Mouse (Mus musculus): ENCODE results near the gene Smg6. TPM values are rescaled to one million over a fixed set of nuclear protein-coding genes. Genes with fewer than 3 reads are reported as not detected.

Gene Smg6
- polyA plus RNA-seq, 1 experiment, result 25.3 TPM

GRCm38 (mm10) chr11:75164051-75164450 lies 238.4 kb downstream of the Smg6 start:
- Histone ChIP-seq H3K36me3 (ENCODE audit: control insufficient read depth, insufficient read depth, low read length, poor library complexity, severe bottlenecking) (no peaks in the 10 kb centered on the region), H3K9me3 (replicated peaks; ENCODE audit: control insufficient read depth, insufficient read depth, low read length, poor library complexity, severe bottlenecking) (no peaks in the 10 kb centered on the region), H3K4me3 (ENCODE audit: low read depth, low read length) (no peak overlapping the region), H3K27me3 (ENCODE audit: control insufficient read depth, insufficient read depth, low read length, poor library complexity, severe bottlenecking) (peaks cover 27% of the 10 kb centered on the region), H3K27ac (ENCODE audit: insufficient read depth, low read length) (no peak overlapping the region), H3K9ac (ENCODE audit: low read depth, poor library complexity, severe bottlenecking) (no peak overlapping the region), H3K4me1 (ENCODE audit: control insufficient read depth, insufficient read depth, low read length) (no peaks in the 10 kb centered on the region)
- TF ChIP-seq EP300 (IDR thresholded peaks at IDR 0.05; ENCODE audit: insufficient read depth, low read depth, low read length) (no peak), CTCF (IDR thresholded peaks at IDR 0.05; ENCODE audit: low read depth, low read length) (no peak), POLR2A (IDR thresholded peaks at IDR 0.05; ENCODE audit: insufficient read depth, low read length) (no peak)

DNA sequence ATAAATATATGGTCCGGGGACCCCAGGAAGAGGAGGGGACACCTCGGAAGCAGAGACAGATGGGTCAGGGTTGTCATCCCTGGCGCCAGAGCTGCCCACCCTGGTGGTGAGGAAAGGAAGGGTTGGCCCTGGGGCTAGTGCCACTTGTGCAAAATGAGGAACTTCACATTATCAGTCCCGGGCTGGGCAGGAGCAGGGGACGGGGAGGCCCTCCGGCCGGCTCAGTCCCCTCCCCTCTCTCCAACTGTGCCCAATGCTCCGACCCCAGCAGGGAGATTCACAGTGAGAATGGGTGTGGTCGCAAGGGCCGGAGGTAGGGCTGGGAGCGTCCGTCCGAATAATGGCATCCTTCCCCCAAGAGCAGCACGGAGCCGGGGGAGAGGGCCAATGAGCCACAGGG lies 239.1 kb downstream of the Smg6 start:
- Histone ChIP-seq H3K9ac (ENCODE audit: low read depth, poor library complexity, severe bottlenecking) (no peak overlapping the region), H3K27ac (ENCODE audit: insufficient read depth, low read length) (no peak overlapping the region), H3K36me3 (ENCODE audit: control insufficient read depth, insufficient read depth, low read length, poor library complexity, severe bottlenecking) (no peaks in the 10 kb centered on the region), H3K4me3 (ENCODE audit: low read depth, low read length) (peak overlapping the region; percentile 7; the same call in 1 of the 2 replicates), H3K27me3 (ENCODE audit: control insufficient read depth, insufficient read depth, low read length, poor library complexity, severe bottlenecking) (peaks cover 27% of the 10 kb centered on the region), H3K4me1 (ENCODE audit: control insufficient read depth, insufficient read depth, low read length) (no peaks in the 10 kb centered on the region), H3K9me3 (replicated peaks; ENCODE audit: control insufficient read depth, insufficient read depth, low read length, poor library complexity, severe bottlenecking) (no peaks in the 10 kb centered on the region)
- TF ChIP-seq CTCF (IDR thresholded peaks at IDR 0.05; ENCODE audit: low read depth, low read length) (no peak), EP300 (IDR thresholded peaks at IDR 0.05; ENCODE audit: insufficient read depth, low read depth, low read length) (no peak), POLR2A (IDR thresholded peaks at IDR 0.05; ENCODE audit: insufficient read depth, low read length) (no peak)

GRCm38 (mm10) chr11:75165441-75166192 lies 240.0 kb downstream of the Smg6 start:
- no peaks in the 10 kb centered on the region for H3K9me3 ChIP-seq (replicated peaks; ENCODE audit: control insufficient read depth, insufficient read depth, low read length, poor library complexity, severe bottlenecking)
- H3K27ac ChIP-seq (ENCODE audit: insufficient read depth, low read length), result no peak overlapping the region
- H3K4me3 ChIP-seq (ENCODE audit: low read depth, low read length), result peak overlapping the region; percentile 35
- no peaks in the 10 kb centered on the region for H3K4me1 ChIP-seq (ENCODE audit: control insufficient read depth, insufficient read depth, low read length)
- peaks cover 27% of the 10 kb centered on the region for H3K27me3 ChIP-seq (ENCODE audit: control insufficient read depth, insufficient read depth, low read length, poor library complexity, severe bottlenecking)
- H3K9ac ChIP-seq (ENCODE audit: low read depth, poor library complexity, severe bottlenecking), result no peak overlapping the region; the same call in 1 of the 2 replicates
- peak; percentile 80 for TF ChIP-seq CTCF (IDR thresholded peaks at IDR 0.05; ENCODE audit: low read depth, low read length)
- no peak for TF ChIP-seq EP300 (IDR thresholded peaks at IDR 0.05; ENCODE audit: insufficient read depth, low read depth, low read length)
- no peaks in the 10 kb centered on the region for H3K36me3 ChIP-seq (ENCODE audit: control insufficient read depth, insufficient read depth, low read length, poor library complexity, severe bottlenecking)

DNA sequence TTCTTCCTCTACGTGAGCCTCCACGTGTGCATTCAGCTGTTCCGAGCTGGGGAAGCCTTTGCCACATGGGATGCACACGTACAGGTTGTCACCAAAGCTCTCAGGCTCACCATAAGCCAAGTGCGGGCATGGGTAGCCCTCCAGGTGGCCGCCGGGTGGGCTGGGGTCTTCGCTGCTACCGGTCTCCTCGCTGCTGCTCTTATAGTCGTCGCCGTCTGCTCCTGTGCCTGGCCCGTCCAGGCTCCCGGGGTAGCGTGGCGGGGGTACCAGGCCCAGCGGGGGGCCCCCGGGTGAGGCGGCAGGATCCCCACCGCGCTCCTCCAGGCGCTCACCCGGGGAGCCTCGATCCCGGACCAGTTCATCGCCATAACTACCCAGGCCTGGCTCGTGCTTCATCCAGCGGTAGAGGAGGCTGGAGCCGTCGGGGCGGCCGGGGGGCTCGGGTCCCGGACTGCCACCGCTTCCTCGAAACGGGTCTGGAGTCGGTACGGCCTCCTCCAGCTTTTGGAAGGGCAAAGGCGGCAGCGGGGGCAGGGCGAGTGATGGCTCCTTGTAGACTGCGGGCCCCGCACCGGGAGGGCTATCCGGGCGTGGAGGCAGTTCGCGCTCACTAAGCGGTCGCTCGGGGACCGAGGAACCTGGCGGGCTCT lies 240.7 kb downstream of the Smg6 start:
- no peaks in the 10 kb centered on the region for H3K9me3 ChIP-seq (replicated peaks; ENCODE audit: control insufficient read depth, insufficient read depth, low read length, poor library complexity, severe bottlenecking)
- H3K27ac ChIP-seq (ENCODE audit: insufficient read depth, low read length), result no peak overlapping the region
- H3K4me1 ChIP-seq (ENCODE audit: control insufficient read depth, insufficient read depth, low read length), result peaks cover 2% of the 10 kb centered on the region
- peaks cover 32% of the 10 kb centered on the region for H3K27me3 ChIP-seq (ENCODE audit: control insufficient read depth, insufficient read depth, low read length, poor library complexity, severe bottlenecking)
- peak overlapping the region; percentile 35 for H3K4me3 ChIP-seq (ENCODE audit: low read depth, low read length)
- TF ChIP-seq POLR2A (IDR thresholded peaks at IDR 0.05; ENCODE audit: insufficient read depth, low read length), result no peak
- TF ChIP-seq EP300 (IDR thresholded peaks at IDR 0.05; ENCODE audit: insufficient read depth, low read depth, low read length), result no peak
- no peak for TF ChIP-seq CTCF (IDR thresholded peaks at IDR 0.05; ENCODE audit: low read depth, low read length)
- H3K9ac ChIP-seq (ENCODE audit: low read depth, poor library complexity, severe bottlenecking), result peak overlapping the region; percentile 38
- no peaks in the 10 kb centered on the region for H3K36me3 ChIP-seq (ENCODE audit: control insufficient read depth, insufficient read depth, low read length, poor library complexity, severe bottlenecking)

DNA sequence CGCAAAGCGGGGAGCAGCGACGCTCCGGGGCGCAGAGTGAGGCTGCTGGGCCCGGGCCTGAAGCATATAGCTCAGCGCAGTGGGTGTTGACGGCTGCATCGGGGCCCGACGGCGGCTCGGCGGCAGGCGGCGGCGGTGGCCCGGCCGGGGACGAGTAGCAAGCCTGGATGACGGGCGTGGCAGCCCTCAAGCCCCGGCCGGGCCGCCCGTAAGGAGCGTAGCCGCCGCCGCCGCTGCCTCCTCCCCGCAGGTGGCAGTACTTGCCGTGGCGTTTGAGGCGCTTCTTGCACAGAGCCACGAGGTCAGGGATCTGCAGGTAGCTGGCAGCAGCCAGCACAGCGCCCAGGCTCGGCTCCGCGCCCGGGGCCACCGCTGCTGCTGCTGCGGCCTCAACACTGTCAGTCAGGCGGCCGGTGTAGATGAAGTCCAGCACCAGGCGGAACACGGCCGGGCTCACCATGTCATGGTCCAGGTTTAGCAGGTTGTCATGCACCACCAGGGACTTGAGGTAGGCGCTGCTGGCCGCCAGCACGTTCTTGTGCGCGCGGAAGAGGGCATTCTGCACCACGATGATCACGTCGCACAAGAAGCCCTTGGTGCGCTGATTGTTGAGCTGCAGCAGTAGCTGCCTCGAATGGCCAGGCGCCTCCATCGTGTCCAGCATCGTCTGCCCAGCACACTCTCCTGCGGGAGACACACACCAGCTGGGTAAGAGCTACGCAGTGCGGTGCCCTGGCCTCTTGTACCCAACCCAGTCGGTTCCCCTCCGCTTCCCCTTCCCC lies 241.4 kb downstream of the Smg6 start:
- peak overlapping the region; percentile 34 for H3K4me3 ChIP-seq (ENCODE audit: low read depth, low read length)
- H3K9ac ChIP-seq (ENCODE audit: low read depth, poor library complexity, severe bottlenecking), result peak overlapping the region; percentile 38
- no peaks in the 10 kb centered on the region for H3K9me3 ChIP-seq (replicated peaks; ENCODE audit: control insufficient read depth, insufficient read depth, low read length, poor library complexity, severe bottlenecking)
- peaks cover 34% of the 10 kb centered on the region for H3K27me3 ChIP-seq (ENCODE audit: control insufficient read depth, insufficient read depth, low read length, poor library complexity, severe bottlenecking)
- no peaks in the 10 kb centered on the region for H3K36me3 ChIP-seq (ENCODE audit: control insufficient read depth, insufficient read depth, low read length, poor library complexity, severe bottlenecking)
- no peak for TF ChIP-seq CTCF (IDR thresholded peaks at IDR 0.05; ENCODE audit: low read depth, low read length)
- no peak for TF ChIP-seq EP300 (IDR thresholded peaks at IDR 0.05; ENCODE audit: insufficient read depth, low read depth, low read length)
- TF ChIP-seq POLR2A (IDR thresholded peaks at IDR 0.05; ENCODE audit: insufficient read depth, low read length), result no peak
- peaks cover 2% of the 10 kb centered on the region for H3K4me1 ChIP-seq (ENCODE audit: control insufficient read depth, insufficient read depth, low read length)
- no peak overlapping the region for H3K27ac ChIP-seq (ENCODE audit: insufficient read depth, low read length)

Measured in ES-Bruce4 (cell line).